Mouse (Mus musculus) stomach, embryonic 14.5 days (tissue): Measurements from ENCODE around the gene Prkcb. TPM values are rescaled to one million over a fixed set of nuclear protein-coding genes. Genes with fewer than 3 reads are reported as not detected.

Source experiments
- ATAC-seq: fragments of 200-750 bp; cut with Nextera tagmentation; 2 replicates; pipeline ENCODE4 v1.8.0; 2017; ENCODE audit warnings: low read depth, moderate TSS enrichment; ENCODE audit not compliant: insufficient number of reproducible peaks, insufficient read depth, low FRiP score
- H3K27ac ChIP-seq: fragments of 300-500 bp; sonication (generic); 2 replicates; pipeline ENCODE4 v1.5.1; 2014; ENCODE audit warnings: mild to moderate bottlenecking, low read length, moderate library complexity, mixed read lengths
- H3K27me3 ChIP-seq: fragments of 300-500 bp; sonication (generic); 2 replicates; pipeline ENCODE4 v1.6.1; 2014; ENCODE audit warnings: low read length, control low read depth, mixed read lengths; ENCODE audit not compliant: control insufficient read depth, insufficient read depth
- H3K36me3 ChIP-seq: fragments of 300-500 bp; sonication (generic); 2 replicates; pipeline ENCODE4 v1.6.1; 2014; ENCODE audit warnings: mild to moderate bottlenecking, control low read depth, low read length, moderate library complexity, mixed read lengths; ENCODE audit not compliant: control insufficient read depth, insufficient read depth
- H3K4me1 ChIP-seq: fragments of 300-500 bp; sonication (generic); 2 replicates; pipeline ENCODE4 v1.6.1; 2014; ENCODE audit warnings: low read length, control low read depth, mixed read lengths; ENCODE audit not compliant: control insufficient read depth, insufficient read depth
- H3K4me2 ChIP-seq: fragments of 300-500 bp; sonication (generic); replicated peaks from 2 replicates; pipeline ENCODE4 v1.6.1; 2014; ENCODE audit warnings: low read depth, low read length, control low read depth
- H3K4me3 ChIP-seq: fragments of 300-500 bp; sonication (generic); 2 replicates; pipeline ENCODE4 v1.5.1; 2014; ENCODE audit warnings: low read depth, low read length, control low read depth
- H3K9ac ChIP-seq: fragments of 300-500 bp; sonication (generic); replicated peaks from 2 replicates; pipeline ENCODE4 v1.6.1; 2014; ENCODE audit warnings: low read depth, mild to moderate bottlenecking, control low read depth, low read length, moderate library complexity, mixed read lengths
- H3K9me3 ChIP-seq: fragments of 300-500 bp; sonication (generic); 2 replicates; pipeline ENCODE4 v1.6.1; 2016; ENCODE audit warnings: low read depth, low read length, control low read depth; ENCODE audit not compliant: control insufficient read depth
- WGBS: fragments of 180-500 bp; shearing (Covaris S2); extraction: QIAGEN DNeasy Blood & Tissue Kit; methylation state at CpG from one replicate; pipeline ENCODE4 v1.1.7; 2014; 5-methylcytosine and 5-hydroxymethylcytosine counted together
- polyA plus RNA-seq: library from polyadenylated mRNA; unstranded; fragments of >200 nt; fragmentation: Nextera tagmentation; extraction: Ambion mirVana; gene quantifications from 2 replicates; pipeline ENCODE4 v1.2.1, GENCODE M21; 2014

Gene Prkcb
- polyA plus RNA-seq, 1 experiment from 2014 or later: 18.4 TPM

GRCm38 (mm10) chr7:122499743-122500597, 211.4 kb downstream of the Prkcb start:
- Histone ChIP-seq H3K27me3 (no peaks in the 10 kb centered on the region), H3K36me3 (no peaks in the 10 kb centered on the region), H3K4me2 (no peak overlapping the region), H3K9me3 (no peaks in the 10 kb centered on the region), H3K27ac (no peak overlapping the region), H3K4me3 (no peak overlapping the region), H3K9ac (no peak overlapping the region), H3K4me1 (no peaks in the 10 kb centered on the region)
- no peak for ATAC-seq
- 78% methylated on average over 9 of the region's 9 CpGs for WGBS

DNA sequence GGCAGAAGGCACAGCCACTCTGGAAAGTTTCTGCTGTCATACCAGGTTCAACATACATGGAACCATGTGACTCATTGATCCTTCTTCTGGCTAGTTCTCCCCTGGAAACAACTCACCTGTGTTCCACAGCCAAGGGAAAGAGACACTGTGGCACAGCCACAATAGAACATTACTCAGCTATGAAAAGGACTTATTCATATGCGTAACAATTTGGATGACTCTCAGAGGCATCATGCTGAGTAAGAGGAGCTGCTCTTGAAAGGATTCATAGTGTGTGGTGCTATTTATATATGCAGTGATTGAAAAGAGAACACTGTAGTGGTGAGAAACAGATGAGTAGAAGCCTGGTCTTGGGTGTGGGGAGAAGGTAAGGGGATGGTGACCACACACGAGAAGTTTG, 217.9 kb downstream of the Prkcb start:
- Histone ChIP-seq H3K9me3 (no peaks in the 10 kb centered on the region), H3K4me2 (no peak overlapping the region), H3K4me1 (no peaks in the 10 kb centered on the region), H3K36me3 (no peaks in the 10 kb centered on the region), H3K27ac (no peak overlapping the region), H3K9ac (no peak overlapping the region), H3K27me3 (no peaks in the 10 kb centered on the region), H3K4me3 (no peak overlapping the region)
- ATAC-seq: no peak
- WGBS: 93% methylated on average over 2 of the region's 2 CpGs

DNA sequence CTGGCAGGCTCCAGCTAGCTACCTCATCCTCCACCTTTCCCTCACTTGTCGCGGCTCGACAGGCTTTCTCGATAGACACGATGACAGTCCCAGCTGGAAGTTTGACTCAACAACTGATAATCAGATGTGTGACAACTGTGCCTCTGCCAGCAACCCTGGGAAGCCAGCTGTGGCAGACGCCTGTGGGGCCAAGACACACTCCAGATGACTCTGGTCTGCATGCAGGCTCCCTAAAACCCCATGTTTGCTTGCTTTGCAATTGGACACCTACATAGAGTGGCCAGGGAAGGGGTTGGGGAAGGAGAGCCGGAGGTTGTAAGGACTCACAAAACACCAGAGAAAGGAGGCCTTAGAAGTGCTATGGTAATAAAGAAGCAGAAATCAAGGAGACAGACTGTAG, 221.4 kb downstream of the Prkcb start:
- no peaks in the 10 kb centered on the region for H3K27me3 ChIP-seq
- H3K4me2 ChIP-seq: no peak overlapping the region
- no peaks in the 10 kb centered on the region for H3K4me1 ChIP-seq
- H3K9ac ChIP-seq: no peak overlapping the region
- no peaks in the 10 kb centered on the region for H3K9me3 ChIP-seq
- H3K36me3 ChIP-seq: no peaks in the 10 kb centered on the region
- no peak overlapping the region for H3K27ac ChIP-seq
- no peak overlapping the region for H3K4me3 ChIP-seq
- ATAC-seq: no peak
- WGBS: 29% methylated on average over 7 of the region's 7 CpGs

DNA sequence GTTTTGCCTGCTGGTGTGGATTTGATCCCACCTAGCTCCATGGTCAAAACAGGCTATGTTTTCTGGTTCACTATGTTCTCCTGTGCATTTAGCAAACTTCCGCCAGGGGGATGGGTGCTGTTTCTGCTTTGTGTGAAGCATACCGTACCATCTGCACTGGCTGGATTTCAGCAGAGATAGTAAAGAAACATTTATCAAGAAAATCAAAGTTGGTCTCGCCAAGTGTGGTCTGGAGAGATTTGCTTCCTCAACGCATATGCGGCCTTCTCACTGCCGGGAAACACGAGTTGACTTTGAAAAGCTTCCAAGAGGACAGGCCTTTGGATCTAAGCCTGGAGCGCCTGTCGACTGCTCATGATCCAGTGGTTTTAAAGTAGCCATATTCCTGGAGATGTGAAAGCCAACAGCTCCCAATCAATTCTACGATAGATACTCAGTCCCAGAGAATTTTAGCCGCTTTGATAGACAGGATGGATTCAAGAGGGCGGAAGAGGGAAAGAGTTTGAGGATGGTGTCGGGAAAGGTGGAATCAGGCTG, 223.9 kb downstream of the Prkcb start:
- no peak overlapping the region for H3K4me3 ChIP-seq
- no peak overlapping the region for H3K4me2 ChIP-seq
- no peak overlapping the region for H3K9ac ChIP-seq
- no peaks in the 10 kb centered on the region for H3K36me3 ChIP-seq
- no peaks in the 10 kb centered on the region for H3K27me3 ChIP-seq
- H3K27ac ChIP-seq: no peak overlapping the region
- no peaks in the 10 kb centered on the region for H3K9me3 ChIP-seq
- WGBS: 74% methylated on average over 13 of the region's 13 CpGs
- H3K4me1 ChIP-seq: no peaks in the 10 kb centered on the region
- ATAC-seq: no peak

DNA sequence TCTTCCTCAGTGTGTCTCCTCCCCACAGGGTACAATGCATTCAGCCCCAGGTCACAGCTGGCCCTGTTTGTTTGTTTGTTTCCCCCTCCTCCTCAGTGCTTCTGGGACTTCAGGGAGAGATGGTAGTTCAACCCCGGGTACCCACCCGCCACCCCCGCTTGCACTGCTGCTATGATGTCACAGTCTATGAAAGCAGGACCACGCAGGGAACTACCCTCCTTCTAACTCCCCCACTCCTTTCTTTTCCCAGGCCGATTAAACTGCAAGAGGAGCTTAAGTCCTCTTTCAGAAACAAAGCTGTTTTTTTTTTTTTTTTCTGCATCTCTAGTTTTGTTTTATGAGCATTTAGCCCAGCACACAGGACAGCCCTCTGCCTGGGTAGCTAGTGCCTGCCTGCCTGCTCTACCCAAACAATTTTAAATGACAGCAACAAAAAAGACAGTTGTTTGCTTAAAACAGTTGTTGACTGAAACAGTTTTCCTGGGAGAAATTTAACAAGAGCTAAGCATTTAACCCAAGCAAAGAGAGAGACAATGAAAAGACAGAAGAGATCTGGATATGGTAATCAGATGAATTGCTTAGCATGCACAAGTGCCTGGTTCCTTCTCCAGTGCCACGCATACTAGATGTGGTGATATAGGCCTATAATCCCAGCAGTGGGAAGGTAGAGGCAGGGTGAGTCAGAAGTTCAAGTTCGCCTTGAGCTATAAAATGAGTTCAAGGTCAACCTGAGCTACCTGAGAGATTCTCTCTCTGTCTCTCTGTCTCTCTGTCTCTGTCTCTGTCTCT, 232.5 kb downstream of the Prkcb start:
- H3K36me3 ChIP-seq: no peaks in the 10 kb centered on the region
- no peak overlapping the region for H3K27ac ChIP-seq
- 58% methylated on average over 7 of the region's 7 CpGs for WGBS
- H3K4me2 ChIP-seq: no peak overlapping the region
- no peaks in the 10 kb centered on the region for H3K9me3 ChIP-seq
- no peak for ATAC-seq
- no peaks in the 10 kb centered on the region for H3K27me3 ChIP-seq
- no peak overlapping the region for H3K4me3 ChIP-seq
- H3K9ac ChIP-seq: no peak overlapping the region
- H3K4me1 ChIP-seq: no peaks in the 10 kb centered on the region

DNA sequence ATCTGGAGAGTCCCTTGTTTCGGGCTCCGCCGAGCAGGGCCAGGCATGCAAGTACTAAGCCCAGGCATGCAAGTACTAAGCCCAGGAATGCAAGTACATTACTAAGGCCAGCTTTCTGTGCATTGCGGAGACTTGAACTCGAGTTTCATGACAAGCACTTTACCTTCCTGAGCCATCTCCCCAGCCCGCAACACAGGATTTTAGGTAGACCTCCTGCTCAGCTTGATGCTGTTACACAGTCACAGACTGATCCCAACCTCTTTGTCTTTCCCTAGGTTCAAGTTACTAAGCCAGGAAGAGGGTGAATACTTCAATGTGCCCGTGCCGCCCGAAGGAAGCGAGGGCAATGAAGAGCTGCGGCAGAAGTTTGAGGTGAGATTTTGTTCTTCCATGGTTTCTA, 239.7 kb downstream of the Prkcb start:
- Histone ChIP-seq H3K9ac (no peak overlapping the region), H3K36me3 (no peaks in the 10 kb centered on the region), H3K4me1 (no peaks in the 10 kb centered on the region), H3K4me2 (no peak overlapping the region), H3K27ac (no peak overlapping the region), H3K27me3 (no peaks in the 10 kb centered on the region), H3K9me3 (no peaks in the 10 kb centered on the region), H3K4me3 (no peak overlapping the region)
- ATAC-seq: no peak
- WGBS: 88% methylated on average over 11 of the region's 11 CpGs

GRCm38 (mm10) chr7:122528646-122529045, 240.1 kb downstream of the Prkcb start:
- H3K4me3 ChIP-seq: no peak overlapping the region
- ATAC-seq: no peak
- H3K36me3 ChIP-seq: no peaks in the 10 kb centered on the region
- H3K9ac ChIP-seq: no peak overlapping the region
- 91% methylated on average over 5 of the region's 5 CpGs for WGBS
- no peaks in the 10 kb centered on the region for H3K9me3 ChIP-seq
- H3K27me3 ChIP-seq: no peaks in the 10 kb centered on the region
- H3K4me1 ChIP-seq: no peaks in the 10 kb centered on the region
- no peak overlapping the region for H3K4me2 ChIP-seq
- no peak overlapping the region for H3K27ac ChIP-seq

- H3K9me3 ChIP-seq: no peaks in the 10 kb centered on the region
- H3K36me3 ChIP-seq: no peaks in the 10 kb centered on the region
- 90% methylated on average over 9 of the region's 9 CpGs for WGBS
- H3K4me1 ChIP-seq: no peaks in the 10 kb centered on the region
- H3K9ac ChIP-seq: no peak overlapping the region
- no peaks in the 10 kb centered on the region for H3K27me3 ChIP-seq
- H3K27ac ChIP-seq: no peak overlapping the region
- ATAC-seq: no peak
- no peak overlapping the region for H3K4me3 ChIP-seq
- no peak overlapping the region for H3K4me2 ChIP-seq
Observed at GRCm38 (mm10) chr7:122533566-122534360, 245.2 kb downstream of the Prkcb start.
